Comparison of ENCODE assay signal across 8 mouse cellular contexts in the genomic region with DNA sequence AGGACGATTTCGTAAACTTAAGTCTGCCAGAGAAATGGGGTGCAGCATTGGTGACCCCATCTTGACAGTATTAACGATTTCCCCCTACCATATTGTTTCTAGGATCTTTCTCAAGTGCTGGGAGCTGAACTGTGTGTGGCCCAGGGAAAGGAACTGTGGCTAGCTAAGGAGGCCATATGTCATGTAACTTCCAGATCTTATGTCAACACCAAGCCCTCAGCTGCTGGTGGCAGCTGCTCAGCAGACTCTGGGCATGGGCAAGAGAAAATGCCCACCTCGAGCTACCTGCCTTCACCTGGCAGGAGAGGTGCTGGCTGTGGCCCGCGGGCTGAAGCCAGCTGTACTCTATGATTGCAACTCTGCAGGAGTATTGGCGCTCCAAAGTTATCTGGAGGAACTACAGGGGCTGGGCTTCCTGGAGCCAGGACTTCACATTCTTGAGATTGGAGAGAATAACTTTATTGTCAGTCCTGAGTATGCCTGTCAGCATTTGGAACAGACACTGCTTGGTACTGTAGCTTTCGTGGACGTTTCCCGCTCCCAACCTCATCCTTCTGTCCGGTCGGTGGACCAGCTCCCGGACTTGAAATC. TPM values are rescaled to one million over a fixed set of nuclear protein-coding genes. Genes with fewer than 3 reads are reported as not detected.
DNase-seq lines count a peak whose midpoint lies in the region; ATAC-seq and TF ChIP-seq lines count a peak whose summit lies in the region.

No protein-coding gene starts in this region.

- peak overlapping the region; percentile 84 for H3K27ac ChIP-seq in lung, embryonic 15.5 days
- H3K27ac ChIP-seq in embryonic facial prominence, embryonic 13.5 days: peak overlapping the region; percentile 87
- peak overlapping the region; percentile 84 for H3K27ac ChIP-seq in intestine, embryonic 15.5 days
- H3K27ac ChIP-seq in neural tube, embryonic 15.5 days (replicated peaks): peak overlapping the region; percentile 90

- H3K9ac ChIP-seq in lung, embryonic 15.5 days: peak overlapping the region; percentile 61; the same call in 1 of the 2 replicates
- peak overlapping the region; percentile 82 for H3K9ac ChIP-seq in embryonic facial prominence, embryonic 13.5 days
- H3K9ac ChIP-seq in intestine, embryonic 15.5 days: peak overlapping the region; percentile 77; the same call in 1 of the 2 replicates
- H3K9ac ChIP-seq in neural tube, embryonic 15.5 days (replicated peaks): no peak overlapping the region

- peak overlapping the region; percentile 72 for H3K4me2 ChIP-seq in lung, embryonic 15.5 days
- H3K4me2 ChIP-seq in embryonic facial prominence, embryonic 13.5 days: peak overlapping the region; percentile 69
- peak overlapping the region; percentile 74 for H3K4me2 ChIP-seq in intestine, embryonic 15.5 days (replicated peaks)
- peak overlapping the region; percentile 84 for H3K4me2 ChIP-seq in neural tube, embryonic 15.5 days

- WGBS in lung, embryonic 15.5 days: 70% methylated on average over 13 of the region's 13 CpGs
- WGBS in lung, adult 2 months: 64% methylated on average over 13 of the region's 13 CpGs
- 88% methylated on average over 13 of the region's 13 CpGs for WGBS in embryonic facial prominence, embryonic 13.5 days
- 69% methylated on average over 13 of the region's 13 CpGs for WGBS in intestine, embryonic 15.5 days
- 92% methylated on average over 13 of the region's 13 CpGs for WGBS in neural tube, embryonic 15.5 days

- TF ChIP-seq POLR2A in lung, adult 2 months (IDR thresholded peaks at IDR 0.05; ENCODE audit: borderline replicate concordance, extremely low read depth, low read depth, low read length): no peak

- no peak for ATAC-seq in lung, embryonic 15.5 days (ENCODE audit: borderline replicate concordance, extremely low read depth, low FRiP score, low TSS enrichment)
- no peak for ATAC-seq in embryonic facial prominence, embryonic 13.5 days (ENCODE audit: insufficient number of reproducible peaks, insufficient read depth, low FRiP score, low TSS enrichment, low read depth)
- ATAC-seq in intestine, embryonic 15.5 days: 0 out of 2 replicates have a peak, but pooled peaks have one; percentile 2
- no peak for ATAC-seq in neural tube, embryonic 15.5 days (ENCODE audit: low FRiP score)

- no peak for DNase-seq in lung, adult 2 months
- DNase-seq in cerebellum, adult 11-12 months: no peak
- no peak for DNase-seq in right cerebral cortex, adult 18-20 months
- no peak for DNase-seq in left cerebral cortex, adult 8-10 months (ENCODE audit: low spot score in 2 of 2)

- peak overlapping the region; percentile 61 for H3K4me3 ChIP-seq in lung, embryonic 15.5 days
- H3K4me3 ChIP-seq in lung, adult 2 months (replicated peaks; ENCODE audit: extremely low read depth, low read depth, low read length): no peak overlapping the region
- peak overlapping the region; percentile 70 for H3K4me3 ChIP-seq in embryonic facial prominence, embryonic 13.5 days
- H3K4me3 ChIP-seq in intestine, embryonic 15.5 days (replicated peaks): peak overlapping the region; percentile 62
- H3K4me3 ChIP-seq in neural tube, embryonic 15.5 days (replicated peaks): peak overlapping the region; percentile 74

- no peak for TF ChIP-seq CTCF in lung, adult 2 months (IDR thresholded peaks at IDR 0.05; ENCODE audit: insufficient read depth, low read length)

- H3K4me1 ChIP-seq in lung, embryonic 15.5 days: peaks cover 28% of the 10 kb centered on the region
- H3K4me1 ChIP-seq in lung, adult 2 months (ENCODE audit: control insufficient read depth, insufficient read depth, low read length): peaks cover 10% of the 10 kb centered on the region; the same call in 1 of the 2 replicates
- H3K4me1 ChIP-seq in embryonic facial prominence, embryonic 13.5 days: peaks cover 39% of the 10 kb centered on the region
- H3K4me1 ChIP-seq in intestine, embryonic 15.5 days (replicated peaks): peaks cover 24% of the 10 kb centered on the region
- H3K4me1 ChIP-seq in neural tube, embryonic 15.5 days: peaks cover 34% of the 10 kb centered on the region

- no peaks in the 10 kb centered on the region for H3K9me3 ChIP-seq in lung, embryonic 15.5 days
- no peaks in the 10 kb centered on the region for H3K9me3 ChIP-seq in embryonic facial prominence, embryonic 13.5 days
- no peaks in the 10 kb centered on the region for H3K9me3 ChIP-seq in intestine, embryonic 15.5 days
- no peaks in the 10 kb centered on the region for H3K9me3 ChIP-seq in neural tube, embryonic 15.5 days (replicated peaks)

- H3K36me3 ChIP-seq in lung, embryonic 15.5 days: no peaks in the 10 kb centered on the region
- no peaks in the 10 kb centered on the region; the same call in 1 of the 2 replicates for H3K36me3 ChIP-seq in embryonic facial prominence, embryonic 13.5 days
- H3K36me3 ChIP-seq in intestine, embryonic 15.5 days: no peaks in the 10 kb centered on the region
- no peaks in the 10 kb centered on the region for H3K36me3 ChIP-seq in neural tube, embryonic 15.5 days

- no peaks in the 10 kb centered on the region for H3K27me3 ChIP-seq in lung, embryonic 15.5 days
- no peaks in the 10 kb centered on the region for H3K27me3 ChIP-seq in embryonic facial prominence, embryonic 13.5 days
- no peaks in the 10 kb centered on the region for H3K27me3 ChIP-seq in intestine, embryonic 15.5 days (replicated peaks)
- H3K27me3 ChIP-seq in neural tube, embryonic 15.5 days (replicated peaks): no peaks in the 10 kb centered on the region

RNA-seq across cellular contexts. Expression of a gene that starts 6.4 kb away (rescaled TPM):
- polyA plus RNA-seq in lung, embryonic 15.5 days (2015; fragmentation: Nextera tagmentation; extraction: Ambion mirVana): 13.6 and 14.1 TPM in 2 replicates
- polyA plus RNA-seq in lung, adult 2 months (2012; rRNA removed): 2.1 and 2.2 TPM in 2 replicates
- polyA plus RNA-seq in embryonic facial prominence, embryonic 13.5 days (2015; fragmentation: Nextera tagmentation; extraction: Ambion mirVana): 18.9 and 19.2 TPM in 2 replicates
- polyA plus RNA-seq in intestine, embryonic 15.5 days (2015; fragmentation: Nextera tagmentation; extraction: Ambion mirVana): 14.1 and 14.3 TPM in 2 replicates
- 9.7 and 11.8 TPM in 2 replicates for polyA plus RNA-seq in neural tube, embryonic 15.5 days (2015; fragmentation: Nextera tagmentation; extraction: Ambion mirVana)
- 1 to 10 TPM; 3.7 to 4.9 (median 4.2) TPM for total RNA-seq in left cerebral cortex, adult 8-10 months (2022)

RNA-seq across cellular contexts. Expression of a gene that starts 21.3 kb away (rescaled TPM):
- polyA plus RNA-seq in lung, embryonic 15.5 days (2015; fragmentation: Nextera tagmentation; extraction: Ambion mirVana): 14.9 and 15.4 TPM in 2 replicates
- polyA plus RNA-seq in lung, adult 2 months (2012; rRNA removed): 18.3 and 25.9 TPM in 2 replicates
- polyA plus RNA-seq in embryonic facial prominence, embryonic 13.5 days (2015; fragmentation: Nextera tagmentation; extraction: Ambion mirVana): 33.4 and 37.7 TPM in 2 replicates
- 77.3 and 81.9 TPM in 2 replicates for polyA plus RNA-seq in intestine, embryonic 15.5 days (2015; fragmentation: Nextera tagmentation; extraction: Ambion mirVana)
- polyA plus RNA-seq in neural tube, embryonic 15.5 days (2015; fragmentation: Nextera tagmentation; extraction: Ambion mirVana): 0.70 and 6.3 TPM in 2 replicates
- 1 to 10 TPM; 1.2 to 2.7 (median 1.5) TPM for total RNA-seq in left cerebral cortex, adult 8-10 months (2022)

RNA-seq across cellular contexts. Expression of a gene that starts 27.3 kb away (rescaled TPM):
- 2.9 and 3.8 TPM in 2 replicates for polyA plus RNA-seq in lung, embryonic 15.5 days (2015; fragmentation: Nextera tagmentation; extraction: Ambion mirVana)
- polyA plus RNA-seq in lung, adult 2 months (2012; rRNA removed): 4.9 and 5.5 TPM in 2 replicates
- polyA plus RNA-seq in embryonic facial prominence, embryonic 13.5 days (2015; fragmentation: Nextera tagmentation; extraction: Ambion mirVana): 3.4 and 4.7 TPM in 2 replicates
- polyA plus RNA-seq in intestine, embryonic 15.5 days (2015; fragmentation: Nextera tagmentation; extraction: Ambion mirVana): 3.8 and 4.1 TPM in 2 replicates
- 3.8 and 15.9 TPM in 2 replicates for polyA plus RNA-seq in neural tube, embryonic 15.5 days (2015; fragmentation: Nextera tagmentation; extraction: Ambion mirVana)
- 1 to 10 TPM; 1.4 to 6.0 (median 2.1) TPM for total RNA-seq in left cerebral cortex, adult 8-10 months (2022)

RNA-seq across cellular contexts. Expression of a gene that starts 33.3 kb away (rescaled TPM):
- polyA plus RNA-seq in lung, embryonic 15.5 days (2015; fragmentation: Nextera tagmentation; extraction: Ambion mirVana): 38.1 and 43.9 TPM in 2 replicates
- 60.8 and 62.3 TPM in 2 replicates for polyA plus RNA-seq in lung, adult 2 months (2012; rRNA removed)
- polyA plus RNA-seq in embryonic facial prominence, embryonic 13.5 days (2015; fragmentation: Nextera tagmentation; extraction: Ambion mirVana): 6.7 and 9.4 TPM in 2 replicates
- polyA plus RNA-seq in intestine, embryonic 15.5 days (2015; fragmentation: Nextera tagmentation; extraction: Ambion mirVana): 3.9 and 4.4 TPM in 2 replicates
- polyA plus RNA-seq in neural tube, embryonic 15.5 days (2015; fragmentation: Nextera tagmentation; extraction: Ambion mirVana): 0.59 and 3.8 TPM in 2 replicates
- 1 to 10 TPM; 1.6 to 4.7 (median 2.1) TPM for total RNA-seq in left cerebral cortex, adult 8-10 months (2022)

RNA-seq across cellular contexts. Expression of a gene that starts 44.2 kb away (rescaled TPM):
- 7.0 and 7.4 TPM in 2 replicates for polyA plus RNA-seq in lung, embryonic 15.5 days (2015; fragmentation: Nextera tagmentation; extraction: Ambion mirVana)
- polyA plus RNA-seq in lung, adult 2 months (2012; rRNA removed): 9.9 and 14.1 TPM in 2 replicates
- 9.7 and 13.5 TPM in 2 replicates for polyA plus RNA-seq in embryonic facial prominence, embryonic 13.5 days (2015; fragmentation: Nextera tagmentation; extraction: Ambion mirVana)
- 7.5 and 9.7 TPM in 2 replicates for polyA plus RNA-seq in intestine, embryonic 15.5 days (2015; fragmentation: Nextera tagmentation; extraction: Ambion mirVana)
- polyA plus RNA-seq in neural tube, embryonic 15.5 days (2015; fragmentation: Nextera tagmentation; extraction: Ambion mirVana): 7.8 TPM in 2 replicates
- 10 to 100 TPM; 17.0 to 21.9 (median 19.7) TPM for total RNA-seq in left cerebral cortex, adult 8-10 months (2022)
